Mouse (Mus musculus): ENCODE data around the gene Tnnt2.

DNA sequence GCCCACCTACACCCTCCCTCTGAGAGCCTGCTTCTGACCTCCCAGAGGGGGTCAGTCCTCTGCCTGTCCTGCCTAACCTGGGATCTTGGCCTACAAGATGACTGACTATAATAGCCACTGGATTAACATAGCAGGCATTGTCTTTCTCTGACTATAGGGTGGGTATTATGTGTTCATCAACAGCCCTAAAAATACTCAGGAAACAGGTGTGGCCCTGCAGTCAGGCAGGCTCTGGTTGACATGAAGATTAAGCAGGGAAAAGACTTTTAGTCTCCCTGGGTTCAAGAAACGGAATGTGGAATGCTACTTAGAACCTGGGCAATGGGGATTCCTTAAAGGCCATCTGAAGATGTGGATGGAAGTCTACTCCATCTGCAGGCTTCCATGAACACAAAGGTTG, 37.7 kb upstream of the Tnnt2 start:
- TF ChIP-seq CTCF (IDR thresholded peaks at IDR 0.05; ENCODE audit: extremely low read depth, insufficient read length, insufficient replicate concordance, low read depth, low read length) = no peak
- TF ChIP-seq POLR2A (IDR thresholded peaks at IDR 0.05; ENCODE audit: low read depth, low read length) = no peak
